ENCODE assay signal across 8 mouse cellular contexts in genomic region chr11:58323570-58324340, GRCm38 (mm10). TPM values are rescaled to one million over a fixed set of nuclear protein-coding genes. Genes with fewer than 3 reads are reported as not detected.
DNase-seq lines count a peak whose midpoint lies in the region; ATAC-seq and TF ChIP-seq lines count a peak whose summit lies in the region.

No protein-coding gene starts in this region.

- no peaks in the 10 kb centered on the region for H3K27me3 ChIP-seq in lung, embryonic 15.5 days

- peak overlapping the region; percentile 98 for H3K27ac ChIP-seq in lung, embryonic 15.5 days
- H3K27ac ChIP-seq in cortical plate, adult 2 months (ENCODE audit: insufficient read depth, low read length): peak overlapping the region; percentile 53

- 8% methylated on average over 24 of the region's 24 CpGs for WGBS in lung, embryonic 15.5 days

- no peak for TF ChIP-seq POLR2A in cortical plate, adult 2 months (IDR thresholded peaks at IDR 0.05; ENCODE audit: extremely low read depth, insufficient read depth, low read length)

- H3K4me3 ChIP-seq in lung, embryonic 15.5 days: peak overlapping the region; percentile 74
- H3K4me3 ChIP-seq in cortical plate, adult 2 months (ENCODE audit: insufficient read depth, low read length): peak overlapping the region; percentile 59

- peak overlapping the region; percentile 93 for H3K4me2 ChIP-seq in lung, embryonic 15.5 days

- H3K4me1 ChIP-seq in lung, embryonic 15.5 days: peaks cover 18% of the 10 kb centered on the region
- H3K4me1 ChIP-seq in cortical plate, adult 2 months (ENCODE audit: control insufficient read depth, insufficient read depth, low read length): no peaks in the 10 kb centered on the region

- TF ChIP-seq CTCF in cortical plate, adult 2 months (IDR thresholded peaks at IDR 0.05; ENCODE audit: extremely low read depth, insufficient read depth, low read length): no peak

- peaks cover 24% of the 10 kb centered on the region for H3K36me3 ChIP-seq in lung, embryonic 15.5 days

- peak overlapping the region; percentile 83 for H3K9ac ChIP-seq in lung, embryonic 15.5 days

- no peak for DNase-seq in lung, adult 18-20 months
- peak; percentile 32 for DNase-seq in induced T-regulatory cell, adult 2 months (ENCODE audit: low read depth)
- DNase-seq in urinary bladder, postnatal 36 days (ENCODE audit: low spot score in 2 of 2): no peak
- no peak for DNase-seq in frontal cortex, adult 2 months (ENCODE audit: extremely low spot score in 1 of 2, low spot score in 1 of 2)

- H3K9me3 ChIP-seq in lung, embryonic 15.5 days: no peaks in the 10 kb centered on the region

- ATAC-seq in lung, embryonic 15.5 days (ENCODE audit: borderline replicate concordance, extremely low read depth, low FRiP score, low TSS enrichment): no peak
- 0 out of 2 replicates have a peak, but pooled peaks have one; percentile 1 for ATAC-seq in monocyte, adult 5-6 weeks (replicated peaks; ENCODE audit: insufficient number of reproducible peaks, low FRiP score, low TSS enrichment, poor library complexity, severe bottlenecking)
- ATAC-seq in megakaryocyte progenitor cell, adult 5-6 weeks (replicated peaks; ENCODE audit: poor library complexity): no peak; the same call in 1 of the 2 replicates

RNA-seq across cellular contexts. Expression of gene Zfp672, which starts 6.4 kb away (rescaled TPM):
- 29.8 and 32.3 TPM in 2 replicates for polyA plus RNA-seq in lung, embryonic 15.5 days (2015; fragmentation: Nextera tagmentation; extraction: Ambion mirVana)
- 50.2 and 50.7 TPM in 2 replicates for polyA plus RNA-seq in cortical plate, adult 2 months (2012; rRNA removed)
- total RNA-seq in monocyte, adult 5-6 weeks (2017): 33.9 to 39.8 TPM (median 36.0 TPM) in 3 replicates
- total RNA-seq in megakaryocyte progenitor cell, adult 5-6 weeks (2015): 31.0 and 31.6 TPM in 2 replicates
- 23.2 and 26.4 TPM in 2 replicates for total RNA-seq in megakaryocyte progenitor cell, adult 5-6 weeks (2017)
- polyA plus RNA-seq in frontal cortex, adult 2 months (2012; rRNA removed): 50.1 and 52.2 TPM in 2 replicates

RNA-seq across cellular contexts. Expression of gene Sh3bp5l, which starts 6.8 kb away (rescaled TPM):
- 32.3 and 38.3 TPM in 2 replicates for polyA plus RNA-seq in lung, embryonic 15.5 days (2015; fragmentation: Nextera tagmentation; extraction: Ambion mirVana)
- 42.4 and 44.6 TPM in 2 replicates for polyA plus RNA-seq in cortical plate, adult 2 months (2012; rRNA removed)
- 21.3 to 28.1 TPM (median 21.4 TPM) in 3 replicates for total RNA-seq in monocyte, adult 5-6 weeks (2017)
- total RNA-seq in megakaryocyte progenitor cell, adult 5-6 weeks (2015): 2.5 and 4.1 TPM in 2 replicates
- total RNA-seq in megakaryocyte progenitor cell, adult 5-6 weeks (2017): 12.8 and 31.6 TPM in 2 replicates
- 39.9 and 40.8 TPM in 2 replicates for polyA plus RNA-seq in frontal cortex, adult 2 months (2012; rRNA removed)

RNA-seq across cellular contexts. Expression of gene Zfp692, which starts 16.9 kb away (rescaled TPM):
- 23.4 and 25.6 TPM in 2 replicates for polyA plus RNA-seq in lung, embryonic 15.5 days (2015; fragmentation: Nextera tagmentation; extraction: Ambion mirVana)
- 65.6 and 77.1 TPM in 2 replicates for polyA plus RNA-seq in cortical plate, adult 2 months (2012; rRNA removed)
- total RNA-seq in monocyte, adult 5-6 weeks (2017): 8.4 to 17.0 TPM (median 9.2 TPM) in 3 replicates
- total RNA-seq in megakaryocyte progenitor cell, adult 5-6 weeks (2015): 22.7 and 27.3 TPM in 2 replicates
- 33.0 and 36.8 TPM in 2 replicates for total RNA-seq in megakaryocyte progenitor cell, adult 5-6 weeks (2017)
- 59.6 and 63.7 TPM in 2 replicates for polyA plus RNA-seq in frontal cortex, adult 2 months (2012; rRNA removed)

RNA-seq across cellular contexts. Expression of gene 4930438A08Rik, which starts 49.2 kb away (rescaled TPM):
- polyA plus RNA-seq in lung, embryonic 15.5 days (2015; fragmentation: Nextera tagmentation; extraction: Ambion mirVana): 0.06 TPM in 1 of 2 replicates, not detected in the other
- not detected in 2 replicates for polyA plus RNA-seq in cortical plate, adult 2 months (2012; rRNA removed)
- total RNA-seq in monocyte, adult 5-6 weeks (2017): not detected in 3 replicates
- total RNA-seq in megakaryocyte progenitor cell, adult 5-6 weeks (2015): 5.2 and 6.5 TPM in 2 replicates
- total RNA-seq in megakaryocyte progenitor cell, adult 5-6 weeks (2017): 6.4 and 13.3 TPM in 2 replicates
- polyA plus RNA-seq in frontal cortex, adult 2 months (2012; rRNA removed): not detected in 2 replicates

RNA-seq across cellular contexts. Expression of gene Lypd8, which starts 55.1 kb away (rescaled TPM):
- 0.40 TPM in 1 of 2 replicates, not detected in the other for polyA plus RNA-seq in lung, embryonic 15.5 days (2015; fragmentation: Nextera tagmentation; extraction: Ambion mirVana)
- polyA plus RNA-seq in cortical plate, adult 2 months (2012; rRNA removed): 0.08 and 0.11 TPM in 2 replicates
- total RNA-seq in monocyte, adult 5-6 weeks (2017): not detected in 3 replicates
- total RNA-seq in megakaryocyte progenitor cell, adult 5-6 weeks (2015): not detected in 2 replicates
- total RNA-seq in megakaryocyte progenitor cell, adult 5-6 weeks (2017): not detected in 2 replicates
- 0.16 and 0.25 TPM in 2 replicates for polyA plus RNA-seq in frontal cortex, adult 2 months (2012; rRNA removed)
